Mouse (Mus musculus) liver, postnatal 0 days (tissue): Measurements from ENCODE around the gene Nav2.

ENCODE experiments used
- CTCF ChIP-seq: sonication (generic); IDR thresholded peaks from 2 replicates; pipeline ENCODE4 v1.5.1; 2016; ENCODE audit warnings: antibody characterized with exemption, low read depth
- EP300 ChIP-seq: IDR thresholded peaks from 2 replicates; pipeline ENCODE4 v1.6.1; 2016; ENCODE audit warnings: antibody characterized with exemption, low read depth, mild to moderate bottlenecking

GRCm38 (mm10) chr7:49492622-49493021 lies 584.1 kb downstream of the Nav2 start:
- TF ChIP-seq CTCF (no peak), EP300 (no peak)
